Mouse (Mus musculus): ENCODE results near the gene Cplx3. TPM values are rescaled to one million over a fixed set of nuclear protein-coding genes. Genes with fewer than 3 reads are reported as not detected.

Cplx3 gene
- polyA plus RNA-seq, 1 experiment from 2014 or later = 0.18 TPM

DNA sequence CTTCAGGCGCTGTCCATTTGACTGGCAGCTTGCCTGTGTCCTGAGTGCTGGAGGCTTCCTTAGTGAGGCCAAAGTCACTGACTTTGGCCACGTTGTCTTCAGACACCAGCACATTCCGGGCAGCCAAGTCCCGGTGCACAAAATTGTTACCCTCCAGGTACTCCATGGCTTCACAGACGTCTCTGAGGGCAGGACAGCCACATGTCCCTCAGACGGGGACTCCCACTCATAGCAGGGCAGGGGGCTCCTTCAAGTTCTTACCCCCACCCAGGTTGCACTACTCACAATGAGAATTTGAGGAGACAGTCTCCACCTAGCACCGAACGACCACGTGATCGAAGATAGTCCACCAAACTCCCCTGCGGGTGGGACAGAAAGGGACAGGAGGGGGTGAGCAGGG is 21.8 kb upstream of the Cplx3 start:
- no peaks in the 10 kb centered on the region for H3K27me3 ChIP-seq (replicated peaks; ENCODE audit: control insufficient read depth, insufficient read depth, low read length)
- H3K4me3 ChIP-seq (ENCODE audit: low read length) = no peak overlapping the region
- no peaks in the 10 kb centered on the region for H3K4me1 ChIP-seq (ENCODE audit: control insufficient read depth, insufficient read depth, low read depth, low read length)
- H3K4me2 ChIP-seq (ENCODE audit: low read length) = no peak overlapping the region
- WGBS = 93% methylated on average over 11 of the region's 11 CpGs
- no peak for ATAC-seq
- no peak overlapping the region for H3K27ac ChIP-seq (ENCODE audit: low read depth, low read length)
- H3K9ac ChIP-seq (ENCODE audit: low read depth, low read length) = no peak overlapping the region
- peaks cover 49% of the 10 kb centered on the region for H3K36me3 ChIP-seq (ENCODE audit: control insufficient read depth, insufficient read depth, low read length)
- no peaks in the 10 kb centered on the region for H3K9me3 ChIP-seq (ENCODE audit: control insufficient read depth, low read length)

GRCm38 (mm10) chr9:57627191-57627590 is 21.1 kb upstream of the Cplx3 start:
- H3K9me3 ChIP-seq (ENCODE audit: control insufficient read depth, low read length) = no peaks in the 10 kb centered on the region
- no peak overlapping the region for H3K27ac ChIP-seq (ENCODE audit: low read depth, low read length)
- H3K4me1 ChIP-seq (ENCODE audit: control insufficient read depth, insufficient read depth, low read depth, low read length) = no peaks in the 10 kb centered on the region
- no peak overlapping the region for H3K4me3 ChIP-seq (ENCODE audit: low read length)
- no peak for ATAC-seq
- peaks cover 49% of the 10 kb centered on the region for H3K36me3 ChIP-seq (ENCODE audit: control insufficient read depth, insufficient read depth, low read length)
- H3K27me3 ChIP-seq (replicated peaks; ENCODE audit: control insufficient read depth, insufficient read depth, low read length) = no peaks in the 10 kb centered on the region
- 85% methylated on average over 17 of the region's 17 CpGs for WGBS
- H3K9ac ChIP-seq (ENCODE audit: low read depth, low read length) = no peak overlapping the region
- H3K4me2 ChIP-seq (ENCODE audit: low read length) = no peak overlapping the region

GRCm38 (mm10) chr9:57625674-57626500 is 19.8 kb upstream of the Cplx3 start:
- Histone ChIP-seq H3K4me1 (ENCODE audit: control insufficient read depth, insufficient read depth, low read depth, low read length) (no peaks in the 10 kb centered on the region), H3K9me3 (ENCODE audit: control insufficient read depth, low read length) (no peaks in the 10 kb centered on the region), H3K27ac (ENCODE audit: low read depth, low read length) (no peak overlapping the region), H3K4me2 (ENCODE audit: low read length) (no peak overlapping the region), H3K27me3 (replicated peaks; ENCODE audit: control insufficient read depth, insufficient read depth, low read length) (no peaks in the 10 kb centered on the region), H3K4me3 (ENCODE audit: low read length) (no peak overlapping the region), H3K9ac (ENCODE audit: low read depth, low read length) (no peak overlapping the region; the same call in 1 of the 2 replicates), H3K36me3 (ENCODE audit: control insufficient read depth, insufficient read depth, low read length) (peaks cover 44% of the 10 kb centered on the region)
- no peak for ATAC-seq
- WGBS = 62% methylated on average over 15 of the region's 15 CpGs

DNA sequence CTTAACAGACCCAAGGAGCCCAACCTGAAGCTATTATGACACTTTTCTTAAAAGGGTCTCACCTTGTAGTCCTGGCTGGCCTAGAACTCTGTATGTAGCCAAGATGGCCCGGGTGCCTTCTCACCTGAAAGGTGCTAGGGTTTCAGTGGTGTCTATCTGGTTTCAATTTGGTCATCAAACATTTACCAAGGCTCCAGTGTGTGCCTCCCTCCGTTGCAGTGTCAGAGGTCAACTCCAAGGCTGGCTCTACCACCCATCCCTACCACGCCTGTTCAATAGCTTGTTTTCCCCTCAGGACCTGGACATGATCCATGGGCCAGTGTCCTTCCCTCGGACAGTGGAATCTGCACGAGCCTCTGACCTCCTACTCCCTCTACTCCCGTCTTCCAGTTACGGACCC is 18.2 kb upstream of the Cplx3 start:
- no peak for ATAC-seq
- WGBS = 87% methylated on average over 7 of the region's 7 CpGs
- no peaks in the 10 kb centered on the region for H3K9me3 ChIP-seq (ENCODE audit: control insufficient read depth, low read length)
- peaks cover 30% of the 10 kb centered on the region for H3K36me3 ChIP-seq (ENCODE audit: control insufficient read depth, insufficient read depth, low read length)
- no peak overlapping the region for H3K4me2 ChIP-seq (ENCODE audit: low read length)
- no peak overlapping the region for H3K27ac ChIP-seq (ENCODE audit: low read depth, low read length)
- H3K27me3 ChIP-seq (replicated peaks; ENCODE audit: control insufficient read depth, insufficient read depth, low read length) = no peaks in the 10 kb centered on the region
- H3K9ac ChIP-seq (ENCODE audit: low read depth, low read length) = no peak overlapping the region
- no peak overlapping the region for H3K4me3 ChIP-seq (ENCODE audit: low read length)
- no peaks in the 10 kb centered on the region for H3K4me1 ChIP-seq (ENCODE audit: control insufficient read depth, insufficient read depth, low read depth, low read length)

GRCm38 (mm10) chr9:57620674-57621073 is 14.6 kb upstream of the Cplx3 start, which contains the start of gene Lman1l:
Lman1l (minus strand) TSS chr9:57620774.
- Histone ChIP-seq H3K27me3 (replicated peaks; ENCODE audit: control insufficient read depth, insufficient read depth, low read length) (no peaks in the 10 kb centered on the region), H3K27ac (ENCODE audit: low read depth, low read length) (no peak within 1 kb of the TSS), H3K9me3 (ENCODE audit: control insufficient read depth, low read length) (no peaks in the 10 kb centered on the region), H3K4me1 (ENCODE audit: control insufficient read depth, insufficient read depth, low read depth, low read length) (no peaks in the 10 kb centered on the region), H3K9ac (ENCODE audit: low read depth, low read length) (no peak within 1 kb of the TSS), H3K4me3 (ENCODE audit: low read length) (no peak within 1 kb of the TSS), H3K36me3 (ENCODE audit: control insufficient read depth, insufficient read depth, low read length) (peaks cover 6% of the 10 kb centered on the region; the same call in 1 of the 2 replicates), H3K4me2 (ENCODE audit: low read length) (no peak within 1 kb of the TSS)
- no peak for ATAC-seq
- WGBS = 90% methylated on average over 5 of the region's 5 CpGs

DNA sequence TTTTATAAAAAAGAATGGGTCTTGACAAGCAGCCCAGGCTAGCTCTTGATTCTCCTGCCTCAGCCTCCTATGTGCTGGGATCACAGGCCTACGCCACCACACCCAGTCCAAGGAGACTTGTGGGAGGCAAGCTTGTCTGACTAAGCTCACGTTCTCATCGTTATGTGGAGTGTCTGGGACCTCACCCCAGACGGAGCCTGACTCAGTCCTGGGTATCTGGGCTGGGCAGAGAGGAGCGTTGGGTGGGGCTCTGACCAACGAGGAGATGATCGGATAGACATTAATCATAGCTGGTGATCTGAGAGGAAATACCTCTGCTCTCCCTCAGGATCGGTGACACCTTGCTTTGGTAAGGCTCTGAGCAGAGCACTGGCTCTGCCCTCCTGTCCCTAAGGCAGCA is 12.8 kb upstream of the Cplx3 start:
- WGBS = 88% methylated on average over 8 of the region's 8 CpGs
- Histone ChIP-seq H3K4me3 (ENCODE audit: low read length) (no peak overlapping the region), H3K4me1 (ENCODE audit: control insufficient read depth, insufficient read depth, low read depth, low read length) (no peaks in the 10 kb centered on the region), H3K27ac (ENCODE audit: low read depth, low read length) (no peak overlapping the region), H3K4me2 (ENCODE audit: low read length) (no peak overlapping the region), H3K9ac (ENCODE audit: low read depth, low read length) (no peak overlapping the region), H3K9me3 (ENCODE audit: control insufficient read depth, low read length) (no peaks in the 10 kb centered on the region), H3K36me3 (ENCODE audit: control insufficient read depth, insufficient read depth, low read length) (no peaks in the 10 kb centered on the region), H3K27me3 (replicated peaks; ENCODE audit: control insufficient read depth, insufficient read depth, low read length) (no peaks in the 10 kb centered on the region)
- no peak for ATAC-seq

DNA sequence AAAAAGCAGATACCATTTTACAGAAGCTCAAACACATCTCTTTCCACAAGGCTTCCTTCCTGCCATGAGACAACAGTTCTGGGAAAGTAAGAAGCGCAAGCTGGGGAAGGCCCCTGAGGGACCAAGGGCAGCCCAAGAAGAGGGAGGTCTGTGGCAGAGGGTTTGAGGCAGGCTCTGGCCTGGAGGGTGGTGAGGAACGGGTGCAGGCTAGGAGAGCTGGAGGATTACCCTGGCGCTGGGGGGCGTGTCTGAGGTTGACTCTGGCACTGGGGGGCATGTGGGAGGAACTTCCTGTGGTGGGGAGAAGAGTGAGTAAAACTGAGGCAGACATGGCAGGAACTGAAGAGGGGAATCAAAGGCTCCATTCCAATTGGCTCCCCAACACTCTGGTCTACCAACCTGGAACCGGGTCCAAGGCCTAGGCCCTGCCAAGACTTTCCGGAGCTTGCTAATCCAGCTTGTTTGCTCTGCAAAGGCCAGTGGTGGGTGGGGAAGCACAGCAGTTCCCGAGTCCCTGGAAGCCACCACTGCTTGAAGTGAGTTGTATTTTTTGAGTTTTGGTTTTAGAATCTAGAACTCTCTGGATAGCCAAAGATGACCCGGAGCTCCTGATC is 11.6 kb upstream of the Cplx3 start:
- Histone ChIP-seq H3K4me1 (ENCODE audit: control insufficient read depth, insufficient read depth, low read depth, low read length) (no peaks in the 10 kb centered on the region), H3K4me2 (ENCODE audit: low read length) (no peak overlapping the region), H3K4me3 (ENCODE audit: low read length) (no peak overlapping the region), H3K27ac (ENCODE audit: low read depth, low read length) (no peak overlapping the region), H3K36me3 (ENCODE audit: control insufficient read depth, insufficient read depth, low read length) (no peaks in the 10 kb centered on the region), H3K9ac (ENCODE audit: low read depth, low read length) (no peak overlapping the region), H3K27me3 (replicated peaks; ENCODE audit: control insufficient read depth, insufficient read depth, low read length) (no peaks in the 10 kb centered on the region), H3K9me3 (ENCODE audit: control insufficient read depth, low read length) (no peaks in the 10 kb centered on the region)
- ATAC-seq = no peak
- WGBS = 78% methylated on average over 8 of the region's 8 CpGs

- 87% methylated on average over 4 of the region's 4 CpGs for WGBS
- H3K9me3 ChIP-seq (ENCODE audit: control insufficient read depth, low read length) = no peaks in the 10 kb centered on the region
- no peaks in the 10 kb centered on the region for H3K36me3 ChIP-seq (ENCODE audit: control insufficient read depth, insufficient read depth, low read length)
- no peak overlapping the region for H3K4me2 ChIP-seq (ENCODE audit: low read length)
- H3K27ac ChIP-seq (ENCODE audit: low read depth, low read length) = no peak overlapping the region
- no peak for ATAC-seq
- no peak overlapping the region for H3K9ac ChIP-seq (ENCODE audit: low read depth, low read length)
- H3K4me1 ChIP-seq (ENCODE audit: control insufficient read depth, insufficient read depth, low read depth, low read length) = peaks cover 2% of the 10 kb centered on the region; the same call in 1 of the 2 replicates
- no peaks in the 10 kb centered on the region for H3K27me3 ChIP-seq (replicated peaks; ENCODE audit: control insufficient read depth, insufficient read depth, low read length)
- H3K4me3 ChIP-seq (ENCODE audit: low read length) = no peak overlapping the region
Measured at GRCm38 (mm10) chr9:57614786-57615185, 8.7 kb upstream of the Cplx3 start.

- Histone ChIP-seq H3K9ac (ENCODE audit: low read depth, low read length) (no peak overlapping the region), H3K27me3 (replicated peaks; ENCODE audit: control insufficient read depth, insufficient read depth, low read length) (no peaks in the 10 kb centered on the region), H3K36me3 (ENCODE audit: control insufficient read depth, insufficient read depth, low read length) (no peaks in the 10 kb centered on the region), H3K4me2 (ENCODE audit: low read length) (no peak overlapping the region), H3K27ac (ENCODE audit: low read depth, low read length) (no peak overlapping the region), H3K4me1 (ENCODE audit: control insufficient read depth, insufficient read depth, low read depth, low read length) (peaks cover 2% of the 10 kb centered on the region; the same call in 1 of the 2 replicates), H3K4me3 (ENCODE audit: low read length) (no peak overlapping the region), H3K9me3 (ENCODE audit: control insufficient read depth, low read length) (no peaks in the 10 kb centered on the region)
- no peak for ATAC-seq
- 84% methylated on average over 7 of the region's 7 CpGs for WGBS
Measured at GRCm38 (mm10) chr9:57613975-57614374, 7.9 kb upstream of the Cplx3 start.
